Comparison of ENCODE assay signal across 9 mouse cellular contexts in the genomic region with DNA sequence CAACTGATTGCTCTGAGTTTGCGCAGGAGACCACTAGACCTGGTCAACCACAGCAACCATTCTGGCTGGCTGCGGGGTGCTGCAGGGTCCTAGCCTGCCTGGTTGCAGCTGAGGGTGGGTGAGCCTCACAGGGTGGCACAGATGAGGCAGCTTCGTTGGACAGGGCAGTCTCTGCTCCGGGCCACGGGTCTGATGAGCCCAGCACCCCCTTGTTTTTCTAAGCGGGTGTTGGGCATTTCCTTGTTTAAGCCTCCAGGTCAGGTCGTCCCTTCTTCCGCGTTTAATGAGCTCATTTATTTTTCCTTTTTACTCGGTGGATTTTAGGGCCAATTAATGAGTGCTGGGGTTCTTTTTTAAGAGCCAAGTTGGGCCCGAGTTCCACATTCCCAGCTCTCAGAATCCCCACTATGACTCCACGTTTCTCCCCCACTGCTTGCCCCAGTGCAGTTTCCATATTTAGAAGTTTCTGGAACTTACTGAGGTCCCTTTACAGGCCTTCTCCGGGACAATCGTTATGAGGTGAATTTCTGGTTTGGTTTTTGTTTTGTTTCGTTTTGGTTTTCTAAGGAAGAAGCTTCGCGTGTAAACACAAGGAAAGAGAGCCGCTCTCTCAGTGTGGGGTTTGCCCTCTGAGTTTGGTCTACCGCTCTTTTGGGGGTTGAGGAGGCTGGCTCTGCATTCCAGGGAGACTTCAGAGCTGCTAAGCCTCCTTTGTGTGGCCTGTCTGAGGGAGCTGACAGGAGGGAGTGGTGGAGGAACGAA. TPM values are rescaled to one million over a fixed set of nuclear protein-coding genes. Genes with fewer than 3 reads are reported as not detected.
DNase-seq lines count a peak whose midpoint lies in the region; TF ChIP-seq lines count a peak whose summit lies in the region.
"Had no signal": no experiment of that assay in that cellular context is flagged by ENCODE, and none has a peak within 500 bp of the region (broad histone marks: within the 10 kb centered on the region; RNA-seq: fewer than 3 reads in every experiment).

No protein-coding gene starts in this region.

- no peak overlapping the region for H3K27ac ChIP-seq in CH12.LX (ENCODE audit: insufficient read depth, low read depth)

- no peaks in the 10 kb centered on the region for H3K4me1 ChIP-seq in CH12.LX (ENCODE audit: control insufficient read depth in 1 of 2, insufficient read depth in 2 of 2)

- peaks cover 14% of the 10 kb centered on the region for H3K9me3 ChIP-seq in CH12.LX (replicated peaks; ENCODE audit: low read length)

- in situ Hi-C loops in CH12.LX (cut with MboI; ENCODE audit: low pct_ligation_motif_present, low pct_unique_long_range_greater_than_20kb, low sequenced_read_pairs) = no loop called here

- 0 out of 2 replicates have a peak overlapping the region, but pooled peaks have one; percentile 32 for H3K4me2 ChIP-seq in CH12.LX (ENCODE audit: insufficient read depth, low read depth, poor library complexity, severe bottlenecking)

- TF ChIP-seq CTCF in CH12.LX (conservative IDR thresholded peaks at IDR 0.05 in 1 of 2, IDR thresholded peaks at IDR 0.05 in 1 of 2; ENCODE audit: low read depth in 2 of 2, low read length in 2 of 2) = no peak

- no peaks in the 10 kb centered on the region for H3K36me3 ChIP-seq in CH12.LX (replicated peaks in 1 of 2; ENCODE audit: control insufficient read depth in 1 of 2, insufficient read depth in 1 of 2, low read length in 1 of 2)

- H3K27me3 ChIP-seq in CH12.LX (replicated peaks) = peaks cover 19% of the 10 kb centered on the region

- no peaks in the 10 kb centered on the region for H3K79me2 ChIP-seq in CH12.LX (replicated peaks; ENCODE audit: control insufficient read depth, extremely low read depth, insufficient read depth, poor library complexity, severe bottlenecking)

- no peak overlapping the region for H3K4me3 ChIP-seq in CH12.LX (replicated peaks in 1 of 3; ENCODE audit: low read depth in 2 of 3, low read length in 2 of 3, poor library complexity in 1 of 3)

- no peak for TF ChIP-seq POLR2A in CH12.LX (IDR thresholded peaks at IDR 0.05; ENCODE audit: low read depth, low read length)

- no peak for TF ChIP-seq RAD21 in CH12.LX (IDR thresholded peaks at IDR 0.05; ENCODE audit: low read depth, low read length)

- dilution Hi-C loops in CH12.LX (cut with MboI; ENCODE audit: extremely low pct_ligation_motif_present, extremely low pct_unique_long_range_greater_than_20kb, low sequenced_read_pairs) = no loop called here

- peak; percentile 15 to 40 for DNase-seq in adrenal gland, adult (ENCODE audit: inconsistent age in 2 of 2, low spot score in 1 of 2)
- no peak for DNase-seq in adrenal gland, adult 8-10 months
- DNase-seq in layer of hippocampus, adult 11-12 months (ENCODE audit: low spot score) = peak; percentile 22
- DNase-seq in layer of hippocampus, adult 9-10 months (ENCODE audit: low spot score) = no peak
- DNase-seq in CH12.LX (ENCODE audit: extremely low read depth) = no peak
- DNase-seq in kidney, postnatal 4 days = peak; percentile 24 to 52
- no peak for DNase-seq in cerebellum, postnatal 25 days
- no peak for DNase-seq in cerebellum, adult 11 months
- DNase-seq: heart, postnatal 10 days had no signal

- TF ChIP-seq EP300 in CH12.LX (IDR thresholded peaks at IDR 0.05; ENCODE audit: low read length) = no peak

- H3K9ac ChIP-seq in CH12.LX (ENCODE audit: insufficient read depth, low read depth) = no peak overlapping the region

TF ChIP-seq in CH12.LX, 34 proteins besides CTCF, POLR2A, EP300 and RAD21:
- no peak for TF ChIP-seq KAT2A (IDR thresholded peaks at IDR 0.05; ENCODE audit: insufficient replicate concordance, low read length)
- TF ChIP-seq ZKSCAN1 (IDR thresholded peaks at IDR 0.05; ENCODE audit: borderline replicate concordance, low read depth, low read length) = no peak
- TF ChIP-seq JUND (conservative IDR thresholded peaks at IDR 0.05; ENCODE audit: low read depth, low read length) = no peak
- TF ChIP-seq MEF2A (IDR thresholded peaks at IDR 0.05; ENCODE audit: borderline replicate concordance, low read depth, low read length) = no peak
- TF ChIP-seq CHD1 (IDR thresholded peaks at IDR 0.05; ENCODE audit: low read depth, low read length) = no peak
- no peak for TF ChIP-seq CHD2 (IDR thresholded peaks at IDR 0.05; ENCODE audit: low read length)
- TF ChIP-seq UBTF (IDR thresholded peaks at IDR 0.05; ENCODE audit: low read depth, low read length) = no peak
- TF ChIP-seq ZNF384 (IDR thresholded peaks at IDR 0.05; ENCODE audit: low read depth, low read length) = no peak

RNA-seq across cellular contexts. Expression of a gene that starts 24.5 kb away (rescaled TPM):
- total RNA-seq in adrenal gland, adult 8-10 months (2022) = 10 to 100 TPM; 36.9 to 39.0 (median 39.0) TPM
- total RNA-seq in CH12.LX (2012; rRNA removed) = 27.2 and 30.2 TPM in 2 replicates
- 54.0 and 57.6 TPM in 2 replicates for total RNA-seq in CH12.LX (2014; rRNA removed)
- polyA plus RNA-seq in CH12.LX (2012; ENCODE audit: insufficient read length, low read depth) = 96.2 and 104 TPM in 2 replicates

RNA-seq across cellular contexts. Expression of a gene that starts 50.6 kb away (rescaled TPM):
- 1 to 10 TPM; 1.2 to 6.2 (median 3.8) TPM for total RNA-seq in adrenal gland, adult 8-10 months (2022)
- not detected in 2 replicates for total RNA-seq in CH12.LX (2012; rRNA removed)
- not detected in 2 replicates for total RNA-seq in CH12.LX (2014; rRNA removed)
- polyA plus RNA-seq in CH12.LX (2012; ENCODE audit: insufficient read length, low read depth) = not detected in 2 replicates

Comparison
In these comparisons a context has a peak if more than half of its experiments do, and no peak if none do; other contexts are left out.
1. DNase-seq: peak in adrenal gland, adult (2 of 2), layer of hippocampus, adult 11-12 months (single experiment) and kidney, postnatal 4 days (2 of 2); none in adrenal gland, adult 8-10 months (single experiment), layer of hippocampus, adult 9-10 months (single experiment), CH12.LX (single experiment), cerebellum, postnatal 25 days (0 of 2) and cerebellum, adult 11 months (single experiment).